Comparison of ENCODE assay signal across 17 mouse cellular contexts in the genomic region with DNA sequence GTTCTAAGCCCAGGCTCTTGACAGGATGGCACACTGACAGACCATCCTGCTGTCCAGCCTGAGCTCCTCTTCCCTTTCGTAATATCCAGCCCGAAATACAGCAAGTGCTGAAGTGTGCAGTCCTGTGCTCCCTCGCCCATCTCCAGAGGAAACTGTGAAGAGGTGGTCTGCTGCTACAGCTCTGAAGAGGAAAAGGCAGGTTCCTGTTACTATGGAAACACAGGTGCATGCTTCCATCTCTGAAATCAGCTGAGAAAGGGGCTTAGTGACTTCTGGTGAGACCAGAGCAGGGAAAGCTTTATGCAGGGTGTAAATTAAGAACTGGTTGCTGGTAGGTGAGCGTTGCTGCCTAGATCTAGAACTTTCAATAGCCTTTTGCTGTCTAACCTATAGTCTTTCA.
"Had no signal": no experiment of that assay in that cellular context is flagged by ENCODE, and none has a peak within 500 bp of the region (broad histone marks: within the 10 kb centered on the region; RNA-seq: fewer than 3 reads in every experiment).

No protein-coding gene starts in this region.

- H3K4me2 ChIP-seq: kidney, embryonic 15.5 days; liver, embryonic 11.5 days; liver, embryonic 15.5 days; neural tube, embryonic 12.5 days had no signal

- H3K36me3 ChIP-seq: kidney, embryonic 15.5 days; limb, embryonic 10.5 days; liver, embryonic 15.5 days; neural tube, embryonic 12.5 days had no signal

- DNase-seq: kidney, adult 2 months; kidney, postnatal 14 days; lung, adult 2 months; lung, postnatal 10 days; retina, postnatal 1 day; right cerebral cortex, postnatal 4 days; spleen, adult 18-20 months; thymus, adult 18-20 months; thymus, postnatal 14 days had no signal

- H3K4me3 ChIP-seq: kidney, embryonic 15.5 days; limb, embryonic 10.5 days; liver, embryonic 15.5 days; megakaryocyte, embryonic 14.5 days; myocyte; neural tube, embryonic 12.5 days had no signal

- H3K9me3 ChIP-seq: kidney, embryonic 15.5 days; limb, embryonic 10.5 days; liver, embryonic 15.5 days; neural tube, embryonic 12.5 days had no signal

- H3K4me1 ChIP-seq: kidney, embryonic 15.5 days; limb, embryonic 10.5 days; liver, embryonic 15.5 days; megakaryocyte, embryonic 14.5 days; neural tube, embryonic 12.5 days had no signal

- H3K27ac ChIP-seq: kidney, embryonic 15.5 days; limb, embryonic 10.5 days; liver, embryonic 15.5 days; macrophage; neural tube, embryonic 12.5 days had no signal

- H3K27me3 ChIP-seq: kidney, embryonic 15.5 days; liver, embryonic 15.5 days; megakaryocyte, embryonic 14.5 days; neural tube, embryonic 12.5 days had no signal

- H3K9ac ChIP-seq: kidney, embryonic 15.5 days; liver, embryonic 15.5 days; neural tube, embryonic 12.5 days had no signal
